ENCODE assay signal across 8 mouse cellular contexts in the genomic region with DNA sequence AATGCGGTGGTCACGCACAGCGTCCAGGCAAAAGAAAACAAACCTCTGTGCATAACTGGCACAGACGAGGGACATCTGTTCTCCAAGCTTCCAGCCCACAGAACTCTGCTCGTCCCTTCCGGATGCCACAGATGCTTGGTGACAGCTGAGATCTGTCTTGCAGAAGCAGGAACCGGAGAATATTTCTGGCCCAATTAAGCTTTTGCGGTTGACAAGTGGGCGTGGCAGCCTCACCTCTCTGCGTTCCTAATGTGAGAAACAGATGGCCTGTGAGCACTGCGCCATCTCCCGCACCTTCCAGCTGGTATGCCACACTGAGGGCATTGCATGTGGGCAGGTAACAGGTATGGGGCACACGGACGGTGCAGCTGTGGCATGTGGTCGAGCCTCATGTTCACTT. TPM values are rescaled to one million over a fixed set of nuclear protein-coding genes. Genes with fewer than 3 reads are reported as not detected.
DNase-seq lines count a peak whose midpoint lies in the region; ATAC-seq lines count a peak whose summit lies in the region.
"Had no signal": no experiment of that assay in that cellular context is flagged by ENCODE, and none has a peak within 500 bp of the region (broad histone marks: within the 10 kb centered on the region; RNA-seq: fewer than 3 reads in every experiment).

No protein-coding gene starts in this region.

- H3K27me3 ChIP-seq in limb, embryonic 15.5 days: no peaks in the 10 kb centered on the region

- 0 out of 2 replicates have a peak overlapping the region, but pooled peaks have one; percentile 14 for H3K4me2 ChIP-seq in limb, embryonic 15.5 days

- H3K4me1 ChIP-seq in limb, embryonic 15.5 days: peaks cover 15% of the 10 kb centered on the region

- H3K27ac ChIP-seq in limb, embryonic 15.5 days: no peak overlapping the region
- H3K27ac ChIP-seq: liver, embryonic 14.5 days had no signal

- no peak for ATAC-seq in limb, embryonic 15.5 days (ENCODE audit: insufficient number of reproducible peaks, low FRiP score, low TSS enrichment, low read depth)

- no peak overlapping the region for H3K9ac ChIP-seq in limb, embryonic 15.5 days
- H3K9ac ChIP-seq: liver, embryonic 14.5 days had no signal

- no peaks in the 10 kb centered on the region for H3K9me3 ChIP-seq in limb, embryonic 15.5 days

- peak; percentile 92 for DNase-seq in A20 (ENCODE audit: low read depth, low spot score)
- peak; percentile 61 to 72 for DNase-seq in B cell, adult 2 months
- peak; percentile 21 to 33 for DNase-seq in kidney, adult 8-10 months
- peak; percentile 67 to 72 for DNase-seq in right cerebral cortex, postnatal 36 days (ENCODE audit: low spot score in 2 of 2)
- no peak for DNase-seq in adrenal gland, adult (ENCODE audit: inconsistent age in 2 of 2, low spot score in 1 of 2)
- DNase-seq in thymus, postnatal 10 days (ENCODE audit: low spot score in 2 of 2): no peak

- 26% methylated on average over 15 of the region's 15 CpGs for WGBS in limb, embryonic 15.5 days

- no peak overlapping the region for H3K4me3 ChIP-seq in limb, embryonic 15.5 days

- no peaks in the 10 kb centered on the region for H3K36me3 ChIP-seq in limb, embryonic 15.5 days

RNA-seq across cellular contexts. Expression of a gene that starts 27.1 kb away (rescaled TPM):
- polyA plus RNA-seq in limb, embryonic 15.5 days (2015; fragmentation: Nextera tagmentation; extraction: Ambion mirVana): 3.9 and 4.4 TPM in 2 replicates

RNA-seq across cellular contexts. Expression of a gene that starts 58.3 kb away (rescaled TPM):
- polyA plus RNA-seq in limb, embryonic 15.5 days (2015; fragmentation: Nextera tagmentation; extraction: Ambion mirVana): 99.9 and 105 TPM in 2 replicates

Comparison
In these comparisons a context has a peak if more than half of its experiments do, and no peak if none do; other contexts are left out.
1. DNase-seq: peak in A20 (single experiment), B cell, adult 2 months (2 of 2), kidney, adult 8-10 months (2 of 2) and right cerebral cortex, postnatal 36 days (2 of 2); none in adrenal gland, adult (0 of 2) and thymus, postnatal 10 days (0 of 2).